Mouse (Mus musculus): Measurements from ENCODE around the gene Tpbpb. TPM values are rescaled to one million over a fixed set of nuclear protein-coding genes. Genes with fewer than 3 reads are reported as not detected.

Tpbpb gene
- polyA plus RNA-seq, 1 experiment: 14.0 TPM

DNA sequence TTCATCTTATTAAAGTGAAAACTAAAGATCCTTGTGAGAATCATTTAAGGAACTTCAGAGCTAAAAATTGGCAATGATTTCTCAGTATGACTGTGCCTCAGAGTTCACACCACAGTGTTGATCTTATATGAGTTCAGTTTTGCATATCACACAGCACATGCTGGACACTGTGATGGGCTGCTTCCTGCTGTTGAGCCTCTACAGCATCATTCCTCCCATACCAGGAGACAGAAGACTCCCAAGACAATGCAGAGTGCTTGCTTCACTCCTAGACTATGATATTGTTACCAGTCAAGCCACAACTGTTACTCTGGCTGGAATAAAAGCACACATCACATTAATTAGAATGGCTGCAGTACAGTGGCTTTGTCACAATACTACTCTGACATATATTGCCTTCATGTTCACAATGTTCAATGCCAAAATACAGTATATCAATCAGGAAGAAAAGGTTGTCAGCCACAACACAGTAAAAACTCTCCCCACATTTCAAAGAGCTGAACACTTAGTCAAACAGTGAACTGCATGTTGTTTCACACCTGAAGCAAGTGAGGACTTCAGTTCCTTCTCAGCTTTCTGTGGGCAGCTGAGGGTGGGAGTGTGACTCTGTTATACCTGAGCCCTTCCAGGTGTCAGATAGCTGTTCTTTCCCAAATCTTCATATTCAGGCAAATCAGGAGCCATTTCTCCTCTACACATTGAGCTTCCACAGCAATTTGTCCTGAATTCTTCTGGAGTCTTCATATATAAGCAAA lies 9.1 kb downstream of the Tpbpb start:
- H3K9ac ChIP-seq (ENCODE audit: low read depth, poor library complexity, severe bottlenecking): no peak overlapping the region
- no peaks in the 10 kb centered on the region for H3K27me3 ChIP-seq (ENCODE audit: control insufficient read depth, insufficient read depth, low read length, poor library complexity, severe bottlenecking)
- H3K27ac ChIP-seq (ENCODE audit: insufficient read depth, low read length): no peak overlapping the region
- no peak for TF ChIP-seq CTCF (IDR thresholded peaks at IDR 0.05; ENCODE audit: low read depth, low read length)
- TF ChIP-seq POLR2A (IDR thresholded peaks at IDR 0.05; ENCODE audit: insufficient read depth, low read length): no peak
- TF ChIP-seq EP300 (IDR thresholded peaks at IDR 0.05; ENCODE audit: insufficient read depth, low read depth, low read length): no peak
- H3K4me1 ChIP-seq (ENCODE audit: control insufficient read depth, insufficient read depth, low read length): no peaks in the 10 kb centered on the region
- H3K4me3 ChIP-seq (ENCODE audit: low read depth, low read length): no peak overlapping the region
- H3K9me3 ChIP-seq (replicated peaks; ENCODE audit: control insufficient read depth, insufficient read depth, low read length, poor library complexity, severe bottlenecking): no peaks in the 10 kb centered on the region
- no peaks in the 10 kb centered on the region for H3K36me3 ChIP-seq (ENCODE audit: control insufficient read depth, insufficient read depth, low read length, poor library complexity, severe bottlenecking)

DNA sequence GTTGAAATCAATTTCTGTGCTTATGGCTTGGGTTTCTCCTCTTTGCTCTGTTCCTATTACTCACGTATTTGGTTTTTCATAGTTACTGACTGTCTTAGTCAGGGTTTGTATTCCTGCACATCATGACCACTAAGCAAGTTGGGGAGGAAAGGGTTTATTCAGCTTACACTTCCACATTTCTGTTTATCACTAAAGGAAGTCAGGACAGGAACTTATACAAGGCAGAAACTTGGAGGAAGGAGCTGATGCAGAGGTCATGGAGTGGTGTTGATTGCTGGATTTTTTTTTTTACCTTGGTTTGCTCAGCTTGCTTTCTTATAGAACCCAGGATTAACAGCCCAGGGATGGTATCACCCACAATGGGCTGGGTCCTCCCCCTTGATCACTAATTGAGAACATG lies 12.4 kb downstream of the Tpbpb start:
- H3K27ac ChIP-seq (ENCODE audit: insufficient read depth, low read length): no peak overlapping the region
- no peaks in the 10 kb centered on the region for H3K36me3 ChIP-seq (ENCODE audit: control insufficient read depth, insufficient read depth, low read length, poor library complexity, severe bottlenecking)
- no peaks in the 10 kb centered on the region for H3K27me3 ChIP-seq (ENCODE audit: control insufficient read depth, insufficient read depth, low read length, poor library complexity, severe bottlenecking)
- no peaks in the 10 kb centered on the region for H3K4me1 ChIP-seq (ENCODE audit: control insufficient read depth, insufficient read depth, low read length)
- no peaks in the 10 kb centered on the region for H3K9me3 ChIP-seq (replicated peaks; ENCODE audit: control insufficient read depth, insufficient read depth, low read length, poor library complexity, severe bottlenecking)
- no peak overlapping the region for H3K4me3 ChIP-seq (ENCODE audit: low read depth, low read length)
- TF ChIP-seq CTCF (IDR thresholded peaks at IDR 0.05; ENCODE audit: low read depth, low read length) (no peak), EP300 (IDR thresholded peaks at IDR 0.05; ENCODE audit: insufficient read depth, low read depth, low read length) (no peak), POLR2A (IDR thresholded peaks at IDR 0.05; ENCODE audit: insufficient read depth, low read length) (no peak)
- no peak overlapping the region for H3K9ac ChIP-seq (ENCODE audit: low read depth, poor library complexity, severe bottlenecking)

GRCm38 (mm10) chr13:60864281-60864680 lies 40.4 kb downstream of the Tpbpb start, which contains the start of gene 4930486L24Rik:
TSS of gene 4930486L24Rik (minus strand) at chr13:60864475.
- Histone ChIP-seq H3K4me3 (ENCODE audit: low read depth, low read length) (no peak within 1 kb of the TSS), H3K4me1 (ENCODE audit: control insufficient read depth, insufficient read depth, low read length) (no peaks in the 10 kb centered on the region), H3K27me3 (ENCODE audit: control insufficient read depth, insufficient read depth, low read length, poor library complexity, severe bottlenecking) (no peaks in the 10 kb centered on the region), H3K36me3 (ENCODE audit: control insufficient read depth, insufficient read depth, low read length, poor library complexity, severe bottlenecking) (no peaks in the 10 kb centered on the region), H3K27ac (ENCODE audit: insufficient read depth, low read length) (no peak within 1 kb of the TSS), H3K9me3 (replicated peaks; ENCODE audit: control insufficient read depth, insufficient read depth, low read length, poor library complexity, severe bottlenecking) (no peaks in the 10 kb centered on the region), H3K9ac (ENCODE audit: low read depth, poor library complexity, severe bottlenecking) (no peak within 1 kb of the TSS)
- TF ChIP-seq POLR2A (IDR thresholded peaks at IDR 0.05; ENCODE audit: insufficient read depth, low read length): no peak
- no peak for TF ChIP-seq EP300 (IDR thresholded peaks at IDR 0.05; ENCODE audit: insufficient read depth, low read depth, low read length)
- no peak for TF ChIP-seq CTCF (IDR thresholded peaks at IDR 0.05; ENCODE audit: low read depth, low read length)

Other genes starting within 250 kb of the Tpbpb start
- gene BC051665, start 118.5 kb downstream of the Tpbpb start, polyA plus RNA-seq (2011; ENCODE audit: insufficient read depth, insufficient read length, low read depth, missing spikeins): not detected in 2 replicates
- gene Ctsll3, start 102.0 kb downstream of the Tpbpb start, polyA plus RNA-seq (2011; ENCODE audit: insufficient read depth, insufficient read length, low read depth, missing spikeins): not detected in 2 replicates
- 0.67 and 1.1 TPM in 2 replicates for gene 4930486L24Rik, start 40.4 kb downstream of the Tpbpb start, polyA plus RNA-seq (2011; ENCODE audit: insufficient read depth, insufficient read length, low read depth, missing spikeins)
- not detected in 2 replicates for gene Gm49392, start 8.0 kb downstream of the Tpbpb start, polyA plus RNA-seq (2011; ENCODE audit: insufficient read depth, insufficient read length, low read depth, missing spikeins)
- not detected in 2 replicates for gene Ctla2b, start 7.4 kb downstream of the Tpbpb start, polyA plus RNA-seq (2011; ENCODE audit: insufficient read depth, insufficient read length, low read depth, missing spikeins)
- gene Gm49393, start 30.7 kb upstream of the Tpbpb start, polyA plus RNA-seq (2011; ENCODE audit: insufficient read depth, insufficient read length, low read depth, missing spikeins): not detected in 2 replicates
- not detected in 2 replicates for gene Gm49391, start 31.7 kb upstream of the Tpbpb start, polyA plus RNA-seq (2011; ENCODE audit: insufficient read depth, insufficient read length, low read depth, missing spikeins)
- 4.2 and 6.0 TPM in 2 replicates for gene Ctla2a, start 31.7 kb upstream of the Tpbpb start, polyA plus RNA-seq (2011; ENCODE audit: insufficient read depth, insufficient read length, low read depth, missing spikeins)
- 14.2 and 34.1 TPM in 2 replicates for gene Tpbpa, start 37.1 kb upstream of the Tpbpb start, polyA plus RNA-seq (2011; ENCODE audit: insufficient read depth, insufficient read length, low read depth, missing spikeins)
- 3.8 and 5.8 TPM in 2 replicates for gene Ctsj, start 101.1 kb upstream of the Tpbpb start, polyA plus RNA-seq (2011; ENCODE audit: insufficient read depth, insufficient read length, low read depth, missing spikeins)
- gene Ctsq, start 135.8 kb upstream of the Tpbpb start, polyA plus RNA-seq (2011; ENCODE audit: insufficient read depth, insufficient read length, low read depth, missing spikeins): 0.65 and 1.4 TPM in 2 replicates